Mouse (Mus musculus) cerebellum, adult 2 months (tissue): ENCODE results near the gene Sit1.

Experiments
- CTCF ChIP-seq: fragments of 200-500 bp; IDR thresholded peaks from 2 replicates; pipeline ENCODE4 v1.5.1; 2011; ENCODE audit warnings: low read depth, mild to moderate bottlenecking, control low read depth, low read length, moderate library complexity, borderline replicate concordance; ENCODE audit not compliant: insufficient read depth
- POLR2A ChIP-seq: fragments of 200-500 bp; IDR thresholded peaks from 2 replicates; pipeline ENCODE4 v1.6.1; 2011; ENCODE audit warnings: low read length, control low read depth, borderline replicate concordance; ENCODE audit not compliant: insufficient read depth

- TF ChIP-seq CTCF = no peak
- TF ChIP-seq POLR2A = no peak
Measured at GRCm38 (mm10) chr4:43519551-43519950, 36.0 kb upstream of the Sit1 start.
